Mouse (Mus musculus) midbrain, embryonic 11.5 days (tissue): Measurements from ENCODE around the gene 1500009L16Rik. TPM values are rescaled to one million over a fixed set of nuclear protein-coding genes. Genes with fewer than 3 reads are reported as not detected.

Experiments used
- polyA plus RNA-seq: library from polyadenylated mRNA; unstranded; fragments of >200 nt; fragmentation: Nextera tagmentation; extraction: Ambion mirVana; gene quantifications from 2 replicates; pipeline ENCODE4 v1.2.1, GENCODE M21; 2014

Gene 1500009L16Rik
- polyA plus RNA-seq, 1 experiment from 2014 or later: 44.3 TPM

Other genes starting within 250 kb of the 1500009L16Rik start
- gene Aldh1l2, start 188.7 kb upstream of the 1500009L16Rik start, polyA plus RNA-seq: 6.5 and 7.8 TPM in 2 replicates
- gene Washc4, start 179.1 kb upstream of the 1500009L16Rik start, polyA plus RNA-seq: 36.7 and 40.8 TPM in 2 replicates
- 28.2 and 28.7 TPM in 2 replicates for gene Appl2, start 74.1 kb upstream of the 1500009L16Rik start, polyA plus RNA-seq